Mouse (Mus musculus) gastrocnemius, adult 8-10 months (tissue): ENCODE data around the gene Bfsp2. TPM values are rescaled to one million over a fixed set of nuclear protein-coding genes. Genes with fewer than 3 reads are reported as not detected.

ENCODE experiments used
- DNase-seq, 2 experiments: peaks; one replicate each; pipeline ENCODE4 v3.0.0; 2022; ENCODE audit warnings: low spot score in 2 of 2
- total RNA-seq, 4 experiments: library from RNA; stranded (reverse); gene quantifications; 2 replicates each; pipeline ENCODE4 v1.2.4; 2022

Bfsp2 gene
- total RNA-seq, 4 experiments from 2014 or later = 0.40 to 0.77 (median 0.58) TPM; not detected in 1

DNA sequence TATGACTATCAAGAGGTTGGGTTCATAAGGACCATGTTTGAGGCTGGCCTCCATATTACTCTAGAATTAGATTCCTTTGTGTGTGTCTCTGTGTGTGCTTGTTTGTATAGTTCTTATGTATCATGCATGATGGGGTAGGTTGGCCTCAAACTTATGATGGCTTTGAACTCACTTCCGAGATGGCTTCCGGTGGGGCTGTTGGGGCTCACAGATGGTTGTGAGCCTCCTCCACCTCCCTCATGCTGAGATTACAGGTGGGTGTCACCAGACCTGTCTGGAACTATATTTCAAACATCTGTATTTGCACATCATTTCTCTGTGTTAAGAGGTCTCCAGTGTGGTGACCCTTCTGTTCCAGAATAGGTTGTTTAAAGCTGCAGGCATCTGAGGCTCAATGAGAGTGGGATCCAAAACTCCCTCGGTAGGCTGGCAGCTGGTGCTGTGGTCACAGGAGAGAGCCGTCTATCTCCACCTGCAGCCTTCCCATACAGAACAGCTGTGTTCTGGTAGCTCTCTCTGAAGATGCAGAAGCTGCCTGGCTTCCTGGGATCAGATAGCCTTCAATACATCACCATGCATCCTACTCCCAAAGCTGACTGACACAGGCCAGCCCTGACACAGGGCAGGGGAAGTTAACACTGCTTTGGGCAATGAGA, 96.0 kb downstream of the Bfsp2 start:
- no peak for DNase-seq

DNA sequence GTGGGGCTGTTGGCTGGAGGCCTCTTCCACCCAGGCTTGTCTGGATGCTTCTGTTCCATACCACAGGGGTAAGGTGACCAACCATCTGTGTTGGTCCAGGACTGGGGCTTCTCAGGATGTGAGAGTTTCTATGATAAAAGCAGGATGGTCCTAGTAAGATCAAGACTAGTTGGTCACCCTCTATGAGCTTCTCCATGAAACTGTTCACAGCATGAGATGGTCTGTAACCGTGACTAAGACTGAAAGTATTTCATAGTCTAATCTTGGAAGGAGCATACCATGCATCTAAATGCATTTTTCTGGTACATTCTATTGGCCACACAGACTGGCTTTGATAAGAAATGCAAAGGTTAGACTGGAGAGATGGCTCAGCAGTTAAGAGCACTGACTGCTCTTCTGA, 96.6 kb downstream of the Bfsp2 start:
- no peak for DNase-seq

DNA sequence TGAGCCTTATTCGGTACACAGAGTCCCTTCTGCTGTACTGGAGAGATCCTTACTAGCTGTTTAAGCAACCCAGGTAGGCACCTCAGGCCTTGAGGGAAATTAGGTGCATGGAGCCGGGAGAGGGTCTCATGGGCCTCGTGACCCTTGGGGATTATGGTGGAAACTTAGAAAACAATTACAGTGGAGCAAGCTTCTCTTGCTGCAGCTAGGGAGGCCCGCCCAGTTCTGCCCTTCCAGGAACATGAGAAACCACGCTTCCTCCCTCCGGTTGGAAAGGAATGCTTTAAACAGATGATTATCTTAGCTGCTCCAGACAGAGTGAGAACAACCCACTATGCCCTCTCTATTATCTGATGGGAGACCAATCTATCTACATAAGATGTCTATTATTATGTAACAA, 97.2 kb downstream of the Bfsp2 start:
- no peak for DNase-seq

DNA sequence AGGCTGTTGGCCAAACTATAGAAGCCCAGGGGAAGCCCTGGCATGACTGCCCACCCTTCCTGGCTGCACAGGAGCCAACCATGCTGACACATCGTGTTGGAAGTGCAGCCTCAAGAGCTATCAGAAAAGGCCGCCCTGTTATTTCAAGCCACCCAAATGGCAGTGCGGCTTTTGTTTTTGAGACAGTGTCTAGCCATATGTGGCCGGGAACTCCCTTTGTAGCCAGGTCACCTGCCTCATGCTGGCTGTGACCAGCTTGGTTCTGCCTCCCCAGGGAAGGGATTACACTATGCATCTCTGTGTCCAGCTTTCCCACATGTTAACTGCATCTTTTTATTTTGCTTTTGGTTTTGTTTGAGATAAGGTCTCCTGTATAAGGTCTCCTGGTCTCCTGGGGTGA, 99.7 kb downstream of the Bfsp2 start:
- DNase-seq = no peak

DNA sequence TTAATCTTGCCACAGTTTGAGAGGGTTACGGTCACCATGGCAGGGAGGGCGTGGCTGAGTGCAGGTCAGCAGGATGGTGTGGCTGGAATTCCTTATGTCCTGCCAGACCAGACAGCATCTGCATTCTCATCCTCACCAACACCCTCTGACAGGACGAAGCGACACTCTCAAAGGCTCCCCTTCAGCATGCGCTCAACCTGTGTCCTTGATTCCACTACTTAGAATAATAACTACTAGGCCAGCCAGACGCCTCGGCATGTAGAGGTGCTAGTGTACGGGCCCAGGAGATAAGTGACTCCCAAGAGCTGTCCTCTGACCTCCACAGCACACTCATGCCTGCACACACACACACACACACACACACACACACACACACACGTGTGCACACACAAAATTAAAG, 101.0 kb downstream of the Bfsp2 start:
- DNase-seq = no peak

DNA sequence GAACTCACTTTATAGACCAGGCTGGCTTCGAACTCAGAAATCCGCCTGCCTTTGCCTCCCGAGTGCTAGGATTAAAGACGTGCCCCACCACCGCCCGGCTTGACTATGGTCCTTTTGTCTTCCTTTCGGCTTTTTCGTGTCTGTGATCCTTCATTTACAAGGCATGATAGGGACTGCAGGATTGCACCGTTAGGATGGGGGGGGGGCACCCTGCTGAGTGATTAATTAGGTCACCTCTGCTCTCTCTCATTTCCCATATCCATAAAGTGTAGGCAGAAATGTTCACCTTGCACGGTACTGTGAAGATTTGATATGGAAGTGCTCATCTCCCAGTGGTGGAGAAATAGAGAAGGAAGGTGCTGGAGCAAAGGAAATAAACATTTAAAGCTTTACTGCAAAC, 101.5 kb downstream of the Bfsp2 start:
- DNase-seq = no peak

DNA sequence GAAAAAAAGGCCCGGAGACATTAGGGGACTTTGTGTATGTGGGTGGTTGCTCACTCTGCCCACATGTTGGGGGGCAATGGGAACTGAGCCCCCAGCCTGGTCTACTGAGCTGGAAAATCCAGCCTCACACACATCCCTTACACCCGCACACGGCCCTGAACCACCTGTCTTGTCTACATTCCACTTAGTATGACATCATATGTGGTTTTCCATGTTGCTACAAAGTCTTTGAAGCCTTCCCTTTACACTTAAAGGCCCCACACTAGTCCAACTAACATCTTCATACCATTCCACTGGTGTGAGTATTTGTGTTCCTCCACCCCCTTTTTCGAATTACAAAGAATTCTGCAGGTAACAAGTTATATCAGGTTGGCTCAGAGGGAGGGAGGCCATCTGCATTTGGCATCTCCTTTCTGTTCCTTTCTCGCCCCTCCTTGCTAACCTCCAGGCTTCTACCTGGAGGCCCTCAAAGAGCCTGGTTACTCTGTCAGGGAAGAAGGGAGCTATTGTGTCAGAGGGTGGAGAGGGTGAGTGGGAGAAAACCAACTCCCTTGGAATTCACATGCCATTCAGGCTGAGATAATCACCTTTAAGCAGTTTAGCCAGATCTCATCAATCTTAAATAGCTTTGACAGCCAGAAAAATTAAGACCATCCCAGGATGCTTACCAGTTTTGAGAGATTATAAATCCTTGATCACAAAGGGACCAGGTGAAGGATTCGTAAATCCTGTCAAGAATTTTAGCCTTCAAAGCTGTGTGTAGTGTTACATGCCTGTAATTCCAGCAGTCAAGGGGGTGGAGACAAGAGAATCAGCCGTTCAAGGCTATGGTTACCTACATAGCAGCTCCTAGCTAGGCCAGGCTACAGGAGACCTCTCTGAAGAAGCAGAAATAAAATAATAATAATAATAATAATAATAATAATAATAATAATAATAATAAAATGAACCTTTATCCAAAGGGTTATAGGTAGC, 103.6 kb downstream of the Bfsp2 start:
- DNase-seq = no peak

Other genes with a start within 250 kb of the Bfsp2 start
- 10 to 100 TPM in 3 of 4 experiments, 1 to 10 TPM in 1; 3.2 to 24.7 (median 18.7) TPM for gene Trf, start 250.0 kb downstream of the Bfsp2 start, total RNA-seq
- under 1 TPM in 1 of 4 experiments, not detected in 3; 0.19 TPM for gene 1300017J02Rik, start 175.3 kb downstream of the Bfsp2 start, total RNA-seq
- 1 to 10 TPM; 5.1 to 8.1 (median 6.4) TPM for gene Topbp1, start 175.2 kb downstream of the Bfsp2 start, total RNA-seq
- gene Cdv3, start 114.6 kb downstream of the Bfsp2 start, total RNA-seq = 100 to 1,000 TPM; 221 to 238 (median 225) TPM